Mouse (Mus musculus) intestine, postnatal 0 days (tissue): ENCODE data around the gene Clip3. TPM values are rescaled to one million over a fixed set of nuclear protein-coding genes. Genes with fewer than 3 reads are reported as not detected.
A peak's percentile ranks its signal among the peaks of the same experiment; 100 is the strongest.

Experiments
- ATAC-seq: fragments of 200-750 bp; cut with Nextera tagmentation; 2 replicates; pipeline ENCODE4 v1.8.0; 2017; ENCODE audit warnings: mild to moderate bottlenecking, moderate TSS enrichment, moderate library complexity
- H3K27ac ChIP-seq: fragments of 300-500 bp; sonication (generic); 2 replicates; pipeline ENCODE4 v1.5.1; 2014; ENCODE audit warnings: mild to moderate bottlenecking, low read depth, low read length, moderate library complexity
- H3K27me3 ChIP-seq: fragments of 300-500 bp; sonication (generic); replicated peaks from 2 replicates; pipeline ENCODE4 v1.6.1; 2014; ENCODE audit warnings: low read length, mixed read lengths; ENCODE audit not compliant: control insufficient read depth, insufficient read depth
- H3K36me3 ChIP-seq: fragments of 300-500 bp; sonication (generic); 2 replicates; pipeline ENCODE4 v1.6.1; 2014; ENCODE audit warnings: mild to moderate bottlenecking, moderate library complexity; ENCODE audit not compliant: control insufficient read depth, insufficient read depth
- H3K4me1 ChIP-seq: fragments of 300-500 bp; sonication (generic); replicated peaks from 2 replicates; pipeline ENCODE4 v1.6.1; 2014; ENCODE audit warnings: antibody characterized with exemption, low read length, mixed read lengths; ENCODE audit not compliant: control insufficient read depth, insufficient read depth
- H3K4me2 ChIP-seq: fragments of 300-500 bp; sonication (generic); replicated peaks from 2 replicates; pipeline ENCODE4 v1.6.1; 2014; ENCODE audit warnings: low read depth, mild to moderate bottlenecking, moderate library complexity
- H3K4me3 ChIP-seq: fragments of 300-500 bp; sonication (generic); 2 replicates; pipeline ENCODE4 v1.5.1; 2014; ENCODE audit warnings: low read depth, low read length
- H3K9ac ChIP-seq: fragments of 300-500 bp; sonication (generic); 2 replicates; pipeline ENCODE4 v1.6.1; 2014; ENCODE audit warnings: mild to moderate bottlenecking, low read depth, low read length
- H3K9me3 ChIP-seq: fragments of 300-500 bp; sonication (generic); 2 replicates; pipeline ENCODE4 v1.6.1; 2016; ENCODE audit warnings: mixed run types; ENCODE audit not compliant: control insufficient read depth
- CTCF ChIP-seq: sonication (generic); IDR thresholded peaks from 2 replicates; pipeline ENCODE4 v1.5.1; 2016; ENCODE audit warnings: low read depth, mild to moderate bottlenecking, control low read depth, antibody characterized with exemption, moderate library complexity
- WGBS: fragments of 180-500 bp; shearing (Covaris S2); extraction: QIAGEN DNeasy Blood & Tissue Kit; methylation state at CpG from one replicate; pipeline ENCODE4 v1.1.7; 2014; 5-methylcytosine and 5-hydroxymethylcytosine counted together
- polyA plus RNA-seq: library from polyadenylated mRNA; unstranded; fragments of >200 nt; fragmentation: Nextera tagmentation; extraction: Ambion mirVana; gene quantifications from 2 replicates; pipeline ENCODE4 v1.2.1, GENCODE M21; 2015

The Clip3 gene
- polyA plus RNA-seq, 1 experiment from 2014 or later = 9.7 TPM

- H3K27ac ChIP-seq = no peak overlapping the region
- no peaks in the 10 kb centered on the region; the same call in 1 of the 2 replicates for H3K4me1 ChIP-seq
- H3K27me3 ChIP-seq = peaks cover 7% of the 10 kb centered on the region; the same call in 1 of the 2 replicates
- H3K36me3 ChIP-seq = no peaks in the 10 kb centered on the region
- H3K4me3 ChIP-seq = no peak overlapping the region
- H3K9ac ChIP-seq = no peak overlapping the region
- TF ChIP-seq CTCF = no peak
- no peak overlapping the region for H3K4me2 ChIP-seq
- H3K9me3 ChIP-seq = no peaks in the 10 kb centered on the region
- no peak for ATAC-seq
Measured at GRCm38 (mm10) chr7:30326427-30326826, 34.9 kb downstream of the Clip3 start.

GRCm38 (mm10) chr7:30327140-30327539 lies 35.6 kb downstream of the Clip3 start:
- no peak for ATAC-seq
- Histone ChIP-seq H3K4me1 (no peaks in the 10 kb centered on the region; the same call in 1 of the 2 replicates), H3K36me3 (no peaks in the 10 kb centered on the region), H3K9ac (no peak overlapping the region), H3K9me3 (no peaks in the 10 kb centered on the region), H3K27ac (no peak overlapping the region), H3K4me2 (no peak overlapping the region), H3K4me3 (no peak overlapping the region), H3K27me3 (peaks cover 11% of the 10 kb centered on the region; the same call in 1 of the 2 replicates)
- TF ChIP-seq CTCF = no peak
- 63% methylated on average over 15 of the region's 15 CpGs for WGBS

DNA sequence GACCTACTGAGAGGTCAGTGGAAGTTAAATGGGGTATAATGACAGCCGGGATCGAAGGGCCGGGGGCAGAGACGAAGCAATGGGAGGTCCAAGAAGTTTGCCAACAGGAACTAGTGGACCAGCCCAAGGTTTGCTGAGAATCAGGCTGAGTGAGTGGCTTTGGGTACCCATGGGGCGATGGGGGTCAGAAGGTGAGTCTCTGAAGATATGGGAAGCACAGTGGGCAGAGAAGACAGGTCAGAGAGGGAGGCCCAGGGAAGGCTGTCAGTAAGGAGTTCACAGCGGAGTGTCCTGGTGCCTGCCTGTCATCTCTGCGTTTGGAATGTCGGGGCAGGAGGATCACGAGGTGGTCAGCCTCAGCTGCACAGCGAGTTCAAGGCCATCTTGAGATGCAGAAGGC lies 36.9 kb downstream of the Clip3 start:
- WGBS = 56% methylated on average over 10 of the region's 10 CpGs
- no peak for ATAC-seq
- no peak for TF ChIP-seq CTCF
- Histone ChIP-seq H3K9me3 (no peaks in the 10 kb centered on the region), H3K4me1 (no peaks in the 10 kb centered on the region), H3K36me3 (no peaks in the 10 kb centered on the region), H3K27me3 (peaks cover 11% of the 10 kb centered on the region; the same call in 1 of the 2 replicates), H3K9ac (no peak overlapping the region), H3K4me3 (no peak overlapping the region), H3K27ac (no peak overlapping the region), H3K4me2 (no peak overlapping the region)

DNA sequence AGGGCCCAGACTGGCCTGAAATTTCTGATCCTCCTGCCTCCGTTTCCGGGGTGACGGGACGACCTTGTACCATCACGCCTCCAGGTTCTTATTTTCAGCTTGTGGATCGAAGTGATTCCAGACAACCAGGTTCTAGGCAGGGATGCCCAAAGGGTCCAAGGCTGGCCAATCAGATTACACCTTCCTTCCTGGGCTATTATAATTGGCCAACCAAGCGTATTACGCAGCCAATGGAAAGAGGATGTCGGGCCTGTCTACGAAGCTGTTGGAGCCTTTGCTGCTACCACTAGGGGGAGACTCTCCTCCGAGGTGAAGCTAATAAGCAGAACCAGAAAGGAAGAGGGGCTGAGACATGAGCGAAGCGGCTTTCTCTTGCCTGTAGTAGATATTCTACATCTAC lies 40.4 kb downstream of the Clip3 start:
- Histone ChIP-seq H3K36me3 (no peaks in the 10 kb centered on the region), H3K27me3 (peaks cover 18% of the 10 kb centered on the region; the same call in 1 of the 2 replicates), H3K27ac (no peak overlapping the region), H3K9ac (no peak overlapping the region), H3K4me2 (no peak overlapping the region; the same call in 1 of the 2 replicates), H3K4me3 (no peak overlapping the region), H3K4me1 (peaks cover 4% of the 10 kb centered on the region; the same call in 1 of the 2 replicates), H3K9me3 (no peaks in the 10 kb centered on the region)
- peak; percentile 67 for ATAC-seq
- WGBS = 9% methylated on average over 13 of the region's 13 CpGs
- peak; percentile 87 for TF ChIP-seq CTCF

DNA sequence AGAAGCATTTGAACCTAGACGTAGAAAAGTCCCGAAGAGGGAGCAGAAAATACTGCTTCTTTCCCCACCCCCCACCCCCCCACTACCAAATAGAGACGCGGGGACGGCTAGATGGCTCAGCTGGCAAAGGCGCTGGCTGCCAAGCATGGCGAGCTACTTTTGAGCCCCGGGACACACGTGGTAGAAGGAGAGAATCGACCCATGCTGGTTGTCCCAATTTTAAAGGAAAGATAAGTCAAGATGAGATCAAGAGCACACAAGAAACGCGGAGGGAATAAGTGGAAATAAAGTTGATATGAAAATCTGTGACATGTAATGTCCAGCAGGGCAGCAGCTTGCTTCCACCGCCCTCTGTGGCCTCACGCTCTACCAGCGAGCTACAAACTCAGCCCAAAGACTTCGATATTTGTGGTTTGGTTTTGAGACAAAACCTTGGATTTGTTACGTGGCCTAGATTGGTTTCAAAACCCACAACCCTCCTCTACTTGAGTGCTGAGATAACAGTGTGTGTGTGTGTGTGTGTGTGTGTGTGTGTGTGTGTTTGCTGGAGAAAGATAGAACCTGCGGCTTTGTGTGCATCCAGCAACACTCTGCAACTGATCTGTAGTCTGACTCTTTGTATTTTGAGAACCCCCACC lies 41.2 kb downstream of the Clip3 start:
- no peak overlapping the region for H3K4me3 ChIP-seq
- no peak overlapping the region for H3K9ac ChIP-seq
- peaks cover 18% of the 10 kb centered on the region; the same call in 1 of the 2 replicates for H3K27me3 ChIP-seq
- no peak overlapping the region for H3K27ac ChIP-seq
- no peak for ATAC-seq
- H3K4me2 ChIP-seq = no peak overlapping the region
- H3K4me1 ChIP-seq = peaks cover 4% of the 10 kb centered on the region; the same call in 1 of the 2 replicates
- TF ChIP-seq CTCF = no peak
- WGBS = 65% methylated on average over 18 of the region's 18 CpGs
- no peaks in the 10 kb centered on the region for H3K36me3 ChIP-seq
- no peaks in the 10 kb centered on the region for H3K9me3 ChIP-seq

DNA sequence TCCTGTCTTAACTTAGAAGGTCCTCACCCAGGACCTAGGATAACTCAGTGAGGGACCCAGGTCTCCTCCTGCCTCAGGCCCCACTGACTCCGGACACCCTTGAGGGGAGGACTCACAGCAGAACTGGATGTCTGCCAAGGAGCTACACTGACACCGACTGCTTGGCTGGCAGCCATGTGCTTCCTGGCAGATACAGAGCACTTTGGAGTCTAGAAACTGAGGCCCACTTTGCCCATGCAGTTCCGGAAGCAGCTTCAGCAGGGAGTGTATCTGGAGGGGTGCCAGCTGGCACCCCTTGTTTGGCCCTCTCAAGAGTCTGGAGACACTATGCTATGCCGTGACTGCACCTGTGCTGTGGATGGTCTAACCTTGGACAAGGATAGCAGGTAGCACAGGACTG lies 41.9 kb downstream of the Clip3 start:
- H3K36me3 ChIP-seq = no peaks in the 10 kb centered on the region
- no peak overlapping the region for H3K4me3 ChIP-seq
- H3K9me3 ChIP-seq = no peaks in the 10 kb centered on the region
- peaks cover 4% of the 10 kb centered on the region; the same call in 1 of the 2 replicates for H3K4me1 ChIP-seq
- no peak overlapping the region for H3K27ac ChIP-seq
- TF ChIP-seq CTCF = no peak
- peak; percentile 69 for ATAC-seq
- peak overlapping the region; percentile 6; the same call in 1 of the 2 replicates for H3K4me2 ChIP-seq
- 17% methylated on average over 4 of the region's 4 CpGs for WGBS
- peaks cover 18% of the 10 kb centered on the region; the same call in 1 of the 2 replicates for H3K27me3 ChIP-seq
- H3K9ac ChIP-seq = no peak overlapping the region
